Mouse (Mus musculus) adrenal gland (tissue): ENCODE results near the gene Btbd35f28.
"Not testable (repeated sequence)": the region's sequence is repeated elsewhere in the genome, so short reads cannot be mapped to it uniquely, and the experiment has no call there.

Experiments used
- intact Hi-C: fragments of 180-260 bp; cut with DNase I; formaldehyde crosslinking; loops from one replicate; pipeline ENCODE4 v1.15.1; 2025
- long read RNA-seq, 2 experiments: library from polyadenylated mRNA; unstranded; transcript quantifications; one replicate each; pipeline ENCODE4 v2.0.0; 2020; ENCODE audit warnings: borderline replicate concordance in 1 of 2; ENCODE audit not compliant: insufficient replicate concordance in 1 of 2

Btbd35f28 gene
- long read RNA-seq, experiment 1 = 0 reads
- long read RNA-seq, experiment 2 = 0 reads

DNA sequence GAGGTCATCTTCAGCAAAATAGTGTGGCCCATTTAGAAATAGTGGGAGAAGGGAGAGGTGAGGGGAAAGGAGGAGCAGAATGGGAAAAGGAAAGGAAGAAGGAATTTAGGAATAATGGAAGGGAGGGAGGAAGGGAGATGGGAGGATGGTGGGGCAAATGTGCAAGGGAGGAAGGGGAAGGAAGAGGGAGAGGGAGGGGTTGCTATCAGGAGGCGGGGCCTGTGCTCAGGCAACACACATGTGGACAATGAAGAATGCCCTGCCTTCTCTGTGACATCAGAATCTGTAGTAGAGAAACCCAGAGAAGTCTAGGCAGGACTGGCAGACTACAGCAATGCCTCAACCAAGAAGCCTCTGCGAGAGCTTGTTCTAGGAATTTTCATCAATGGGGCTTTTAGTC, at the start of gene Btbd35f28:
Gene Btbd35f28 (plus strand): TSS at position 301 of the 400 bp plus-strand sequence.
- intact Hi-C loops = not testable (repeated sequence)
